Mouse (Mus musculus) brown adipose tissue, adult 24 weeks (tissue): ENCODE measurements around the gene Ppp3r1. TPM values are rescaled to one million over a fixed set of nuclear protein-coding genes. Genes with fewer than 3 reads are reported as not detected.

ENCODE experiments used
- H3K27ac ChIP-seq: fragments of 200-500 bp; replicated peaks from 2 replicates; pipeline ENCODE4 v1.5.1; 2012; ENCODE audit warnings: low read depth, mild to moderate bottlenecking, low read length
- H3K4me1 ChIP-seq: fragments of 200-500 bp; 2 replicates; pipeline ENCODE4 v1.6.1; 2012; ENCODE audit warnings: low read length, mixed read lengths; ENCODE audit not compliant: control insufficient read depth, insufficient read depth, insufficient read length
- H3K4me3 ChIP-seq: fragments of 200-500 bp; 2 replicates; pipeline ENCODE4 v1.5.1; 2012; ENCODE audit warnings: low read depth, mild to moderate bottlenecking, low read length, moderate library complexity; ENCODE audit not compliant: insufficient read depth
- polyA plus RNA-seq: library from polyadenylated mRNA; stranded (reverse); fragments of >200 nt; gene quantifications from 2 replicates; pipeline ENCODE4 v1.2.4, GENCODE M21; 2012; ENCODE audit not compliant: missing spikeins, insufficient read depth, insufficient read length

The Ppp3r1 gene
- polyA plus RNA-seq, 1 experiment, result 45.0 TPM

- H3K27ac ChIP-seq, result no peak within 1 kb of the TSS; the same call in 1 of the 2 replicates
- H3K4me1 ChIP-seq, result peaks cover 5% of the 10 kb centered on the region
- H3K4me3 ChIP-seq, result no peak within 1 kb of the TSS
Measured at GRCm38 (mm10) chr11:17181807-17182206, 22.7 kb downstream of the Ppp3r1 start, which contains the start of gene Wdr92. Wdr92 (plus strand) TSS chr11:17182107.

GRCm38 (mm10) chr11:17183165-17183564 is 24.1 kb downstream of the Ppp3r1 start:
- Histone ChIP-seq H3K27ac (no peak overlapping the region), H3K4me3 (no peak overlapping the region), H3K4me1 (peaks cover 5% of the 10 kb centered on the region)

- Histone ChIP-seq H3K27ac (no peak overlapping the region), H3K4me1 (peaks cover 3% of the 10 kb centered on the region), H3K4me3 (no peak overlapping the region)
Measured at GRCm38 (mm10) chr11:17187649-17188048, 28.6 kb downstream of the Ppp3r1 start.

- Histone ChIP-seq H3K4me1 (peaks cover 3% of the 10 kb centered on the region), H3K4me3 (no peak overlapping the region), H3K27ac (no peak overlapping the region)
Measured at GRCm38 (mm10) chr11:17188786-17189185, 29.7 kb downstream of the Ppp3r1 start.

GRCm38 (mm10) chr11:17192151-17192844 is 33.2 kb downstream of the Ppp3r1 start:
- H3K4me1 ChIP-seq, result no peaks in the 10 kb centered on the region
- no peak overlapping the region for H3K4me3 ChIP-seq
- no peak overlapping the region for H3K27ac ChIP-seq

- H3K4me3 ChIP-seq, result no peak overlapping the region
- no peaks in the 10 kb centered on the region for H3K4me1 ChIP-seq
- no peak overlapping the region for H3K27ac ChIP-seq
Measured at GRCm38 (mm10) chr11:17199170-17199569, 40.1 kb downstream of the Ppp3r1 start.

- Histone ChIP-seq H3K4me1 (no peaks in the 10 kb centered on the region), H3K4me3 (no peak overlapping the region), H3K27ac (no peak overlapping the region)
Measured at GRCm38 (mm10) chr11:17199840-17200501, 40.9 kb downstream of the Ppp3r1 start.

GRCm38 (mm10) chr11:17200936-17201335 is 41.9 kb downstream of the Ppp3r1 start:
- Histone ChIP-seq H3K27ac (no peak overlapping the region), H3K4me3 (no peak overlapping the region), H3K4me1 (no peaks in the 10 kb centered on the region)

GRCm38 (mm10) chr11:17202481-17202880 is 43.4 kb downstream of the Ppp3r1 start:
- no peak overlapping the region for H3K27ac ChIP-seq
- H3K4me1 ChIP-seq, result no peaks in the 10 kb centered on the region

GRCm38 (mm10) chr11:17211258-17212140 is 52.4 kb downstream of the Ppp3r1 start, which contains the start of gene Pno1:
Pno1 (minus strand) TSS chr11:17211568.
- H3K4me3 ChIP-seq, result peak within 1 kb of the TSS; percentile 79
- H3K4me1 ChIP-seq, result no peaks in the 10 kb centered on the region; the same call in 1 of the 2 replicates
- H3K27ac ChIP-seq, result peak within 1 kb of the TSS; percentile 100

More at GRCm38 (mm10) chr11:17202481-17202880, 43.4 kb downstream of the Ppp3r1 start:
- no peak overlapping the region for H3K4me3 ChIP-seq

GRCm38 (mm10) chr11:17212141-17212495 is 53.1 kb downstream of the Ppp3r1 start:
- H3K4me3 ChIP-seq, result peak overlapping the region; percentile 77
- H3K4me1 ChIP-seq, result no peaks in the 10 kb centered on the region; the same call in 1 of the 2 replicates
- peak overlapping the region; percentile 16; the same call in 1 of the 2 replicates for H3K27ac ChIP-seq

- Histone ChIP-seq H3K4me1 (no peaks in the 10 kb centered on the region; the same call in 1 of the 2 replicates), H3K27ac (no peak overlapping the region), H3K4me3 (peak overlapping the region; percentile 14; the same call in 1 of the 2 replicates)
Measured at GRCm38 (mm10) chr11:17212903-17213509, 53.9 kb downstream of the Ppp3r1 start.

- Histone ChIP-seq H3K27ac (no peak overlapping the region), H3K4me1 (no peaks in the 10 kb centered on the region; the same call in 1 of the 2 replicates), H3K4me3 (no peak overlapping the region)
Measured at GRCm38 (mm10) chr11:17215475-17215874, 56.4 kb downstream of the Ppp3r1 start.

GRCm38 (mm10) chr11:17221126-17221525 is 62.1 kb downstream of the Ppp3r1 start:
- Histone ChIP-seq H3K4me3 (no peak overlapping the region), H3K27ac (no peak overlapping the region), H3K4me1 (no peaks in the 10 kb centered on the region)
